Mouse (Mus musculus) T-cell, adult 2 months (primary cell): ENCODE measurements around the gene Dlx5.

Source experiments
- DNase-seq: peaks from one replicate; pipeline ENCODE4 v3.0.0; 2022; ENCODE audit warnings: low spot score

Gene Dlx5

DNA sequence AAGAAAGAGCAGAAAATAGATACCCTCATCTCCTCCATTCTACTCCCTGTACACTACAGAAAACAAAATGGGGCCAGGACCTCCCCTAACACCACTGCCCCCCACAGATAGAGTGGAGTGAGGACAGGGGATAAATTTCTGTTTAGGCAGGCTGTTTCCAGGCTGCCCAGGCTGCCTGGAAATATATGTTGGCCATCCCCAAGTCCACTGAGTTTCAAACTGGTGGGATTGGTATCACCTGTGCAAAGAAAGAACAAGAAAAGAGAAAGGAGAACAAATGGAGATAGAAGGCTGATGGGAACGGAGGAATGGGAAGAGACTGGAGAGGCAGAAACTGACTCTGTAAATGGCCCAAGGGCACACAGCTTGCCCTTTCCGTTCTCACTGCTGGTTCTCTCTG lies 5.7 kb downstream of the Dlx5 start:
- no peak for DNase-seq

DNA sequence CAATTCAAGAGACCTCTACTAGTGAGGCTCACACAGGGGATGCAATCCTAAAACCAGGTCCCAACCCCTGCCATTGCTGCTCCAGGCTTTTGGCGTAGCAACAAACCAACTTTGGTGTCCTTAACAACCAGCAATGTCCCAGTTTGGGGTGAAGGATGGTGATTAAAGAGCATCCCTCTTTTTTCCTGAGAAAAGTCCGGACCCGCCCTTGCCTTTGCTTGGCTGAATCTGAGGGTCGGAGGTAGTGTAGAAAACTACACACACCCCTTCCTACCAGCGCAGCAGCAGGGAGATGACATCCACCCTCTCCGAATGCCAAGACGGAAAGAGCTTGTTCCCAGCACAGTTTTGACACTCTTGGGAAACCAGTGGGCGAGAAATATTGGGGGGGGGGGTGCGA lies 6.2 kb downstream of the Dlx5 start:
- no peak for DNase-seq

DNA sequence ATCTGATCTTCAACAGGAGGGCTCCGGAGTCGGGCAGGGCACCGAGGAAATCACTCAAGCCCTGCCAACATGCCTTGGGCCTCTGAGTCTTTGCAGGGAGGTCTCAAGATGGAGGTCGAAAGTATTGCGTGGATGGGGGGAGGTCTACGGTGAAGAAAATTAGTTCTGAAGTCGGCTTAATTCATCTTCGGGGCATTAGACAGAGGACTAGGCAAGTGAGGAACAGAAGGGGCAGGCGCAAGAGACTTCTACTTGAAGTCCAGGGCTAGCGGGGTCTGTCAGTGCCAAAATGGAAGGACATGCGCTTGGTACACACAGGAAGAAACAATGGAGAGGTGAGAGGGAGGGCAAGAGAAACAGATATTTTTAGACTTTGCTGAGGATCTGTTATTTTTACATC lies 6.7 kb downstream of the Dlx5 start:
- DNase-seq: no peak

DNA sequence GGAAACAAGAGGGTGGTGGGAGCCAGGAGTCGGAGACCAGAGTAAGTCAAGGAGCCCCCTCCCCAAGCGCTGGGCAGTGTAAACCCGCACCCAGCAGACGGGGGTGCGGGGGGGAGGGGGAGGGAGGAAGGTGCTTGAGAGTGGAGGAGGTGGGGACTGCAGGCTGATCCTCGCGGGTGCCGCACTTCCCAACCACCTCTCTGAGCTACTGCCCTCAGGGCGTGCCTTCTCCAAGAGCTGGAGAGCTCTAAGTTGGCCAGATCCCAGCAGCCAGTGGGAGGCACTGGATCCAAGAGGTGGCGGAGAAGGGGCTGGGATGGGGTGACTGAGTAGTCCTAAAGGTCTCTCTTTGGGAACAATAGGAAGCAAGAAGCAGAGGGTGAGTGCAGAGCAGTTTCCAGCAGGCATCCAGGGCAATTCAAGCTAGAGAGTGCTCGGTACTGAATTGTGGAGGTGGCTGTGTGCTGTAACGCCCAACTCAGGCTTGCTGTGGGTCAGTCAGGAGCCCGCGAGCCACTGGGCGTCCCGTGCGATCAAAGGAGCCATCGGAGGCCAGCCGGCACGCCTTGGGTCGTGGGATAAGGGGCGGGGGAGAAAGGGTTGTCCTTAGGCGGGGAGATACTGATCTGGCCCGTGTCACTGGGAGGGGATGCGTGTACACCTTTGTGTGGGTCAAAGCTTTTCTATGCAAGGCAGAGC lies 7.7 kb downstream of the Dlx5 start:
- DNase-seq: no peak

DNA sequence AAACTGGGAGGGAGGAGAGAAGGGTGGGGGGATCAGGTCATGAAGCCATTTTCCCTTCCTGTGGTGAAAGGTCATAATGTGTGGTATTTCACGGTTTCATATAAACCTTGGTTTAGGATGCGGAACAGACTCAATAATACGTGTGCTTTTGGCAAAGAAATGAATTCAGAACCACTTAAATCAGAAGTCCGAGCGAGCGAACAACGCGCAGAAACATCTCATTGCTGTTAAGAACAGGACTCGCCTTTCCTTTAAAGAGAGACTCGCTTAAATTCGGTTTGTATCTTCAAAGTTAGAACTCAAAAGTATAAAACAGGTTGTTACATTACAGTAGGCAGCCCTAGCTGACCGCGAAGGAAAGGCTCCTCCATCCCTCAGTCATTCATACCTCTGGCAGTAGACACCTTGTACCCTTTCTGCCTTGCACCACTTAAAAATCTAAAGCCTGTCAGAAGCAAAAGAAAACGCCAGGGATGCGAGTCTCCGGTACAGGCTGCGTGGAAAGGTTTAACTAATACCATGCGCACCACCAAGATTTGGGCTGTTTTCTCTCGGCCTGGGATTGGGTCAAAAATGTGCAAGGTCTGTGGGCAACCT lies 8.3 kb downstream of the Dlx5 start:
- no peak for DNase-seq

DNA sequence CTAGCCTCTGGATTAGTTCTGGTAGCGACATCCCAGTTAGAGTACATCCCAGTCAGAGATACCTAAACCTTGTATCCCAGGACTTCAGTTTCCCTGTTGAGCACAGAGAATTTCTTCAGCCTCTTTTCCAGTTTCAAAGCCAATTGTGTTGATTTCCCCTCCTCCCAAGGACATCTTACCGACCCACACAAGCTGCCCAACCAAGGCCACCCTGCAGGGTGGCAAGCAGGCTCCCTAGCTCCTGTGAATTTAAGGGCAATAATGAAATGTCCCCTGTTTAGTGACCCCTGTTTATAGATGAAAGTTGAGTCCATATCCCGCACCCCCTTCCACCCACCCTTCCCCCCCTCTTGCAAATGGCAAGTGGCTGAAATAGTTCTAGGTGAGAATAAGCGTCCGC lies 9.0 kb downstream of the Dlx5 start:
- DNase-seq: no peak

DNA sequence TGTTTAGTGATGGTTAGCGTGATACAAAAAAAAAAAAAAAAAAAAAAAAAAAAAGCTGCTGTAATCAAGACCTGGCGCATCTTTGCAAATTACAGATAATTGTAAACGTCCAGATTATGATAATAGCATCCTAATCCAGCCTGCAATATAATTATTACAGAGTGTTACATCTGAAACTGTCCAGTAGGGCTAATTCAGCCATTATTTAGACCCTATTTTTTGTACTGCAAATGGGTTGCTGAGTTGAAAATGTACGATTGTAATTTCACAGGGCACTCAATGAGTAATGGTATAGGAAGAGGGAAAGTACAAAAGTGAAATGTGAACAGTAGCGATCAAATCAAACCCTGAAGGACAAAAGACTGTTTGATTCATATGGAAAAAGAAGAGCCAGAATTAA lies 10.2 kb downstream of the Dlx5 start:
- no peak for DNase-seq

DNA sequence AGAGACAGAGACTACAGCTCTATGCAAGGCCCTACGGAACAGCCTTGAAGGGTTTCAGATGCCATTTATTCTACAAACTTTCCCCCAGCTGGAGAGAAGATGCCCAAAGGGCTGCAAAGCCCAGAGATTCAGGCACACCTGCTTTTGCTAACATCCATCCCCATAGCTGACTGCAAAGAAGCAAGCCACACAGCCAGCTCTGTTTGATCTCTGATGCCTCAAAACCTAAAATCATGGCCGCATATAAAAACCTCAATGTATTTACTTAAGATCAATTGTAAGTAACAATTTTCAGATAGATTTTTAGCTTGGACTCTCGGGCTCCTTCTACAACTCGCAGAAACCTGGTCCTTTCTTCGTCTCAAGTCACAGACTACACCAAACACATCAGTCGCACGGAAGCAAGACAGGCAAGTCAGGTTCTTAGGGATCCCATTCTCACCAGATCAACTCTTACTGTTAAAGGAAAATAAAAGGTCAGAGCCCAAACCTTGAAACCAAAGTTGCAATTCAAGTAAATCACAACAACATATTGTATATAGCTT lies 10.9 kb downstream of the Dlx5 start:
- no peak for DNase-seq

DNA sequence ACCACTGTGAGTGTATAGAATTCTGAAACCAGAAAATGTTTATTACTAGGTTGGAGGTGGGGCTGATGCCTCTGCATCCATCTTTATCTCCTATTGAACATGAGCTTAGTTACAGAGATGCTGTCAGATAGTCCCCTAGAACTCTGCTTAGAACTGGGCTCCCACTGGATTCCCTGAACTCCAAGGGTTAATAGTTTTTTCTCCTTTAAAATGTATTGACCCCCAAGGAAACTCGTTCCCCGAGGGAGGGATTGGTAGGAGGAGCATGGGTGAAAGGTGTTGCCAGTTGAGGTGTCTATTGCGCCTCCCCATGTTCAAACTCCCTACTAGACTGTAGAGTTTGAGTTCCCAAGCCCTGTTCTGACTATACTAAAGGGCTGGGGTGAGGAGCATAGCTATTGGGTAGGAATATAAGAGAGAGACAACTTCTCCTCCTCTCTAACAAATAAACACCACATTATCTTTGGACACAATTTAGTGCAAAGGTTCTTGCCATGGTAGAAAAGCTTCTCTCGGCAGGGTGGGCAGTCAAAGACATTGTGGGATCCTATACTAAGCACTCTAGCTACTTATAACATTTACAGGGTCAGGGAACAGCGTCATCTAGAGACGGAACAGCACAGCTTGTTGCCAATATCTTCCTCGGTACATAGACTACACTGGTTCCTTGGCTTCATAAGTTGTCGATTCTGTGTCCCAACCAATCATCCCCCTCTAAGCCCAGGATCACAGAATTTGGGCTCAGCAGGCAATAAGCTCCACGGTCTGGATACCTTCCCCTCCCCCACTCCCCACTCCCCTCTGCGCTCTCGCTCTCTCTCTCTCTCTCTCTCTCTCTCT lies 11.7 kb downstream of the Dlx5 start:
- DNase-seq: no peak

DNA sequence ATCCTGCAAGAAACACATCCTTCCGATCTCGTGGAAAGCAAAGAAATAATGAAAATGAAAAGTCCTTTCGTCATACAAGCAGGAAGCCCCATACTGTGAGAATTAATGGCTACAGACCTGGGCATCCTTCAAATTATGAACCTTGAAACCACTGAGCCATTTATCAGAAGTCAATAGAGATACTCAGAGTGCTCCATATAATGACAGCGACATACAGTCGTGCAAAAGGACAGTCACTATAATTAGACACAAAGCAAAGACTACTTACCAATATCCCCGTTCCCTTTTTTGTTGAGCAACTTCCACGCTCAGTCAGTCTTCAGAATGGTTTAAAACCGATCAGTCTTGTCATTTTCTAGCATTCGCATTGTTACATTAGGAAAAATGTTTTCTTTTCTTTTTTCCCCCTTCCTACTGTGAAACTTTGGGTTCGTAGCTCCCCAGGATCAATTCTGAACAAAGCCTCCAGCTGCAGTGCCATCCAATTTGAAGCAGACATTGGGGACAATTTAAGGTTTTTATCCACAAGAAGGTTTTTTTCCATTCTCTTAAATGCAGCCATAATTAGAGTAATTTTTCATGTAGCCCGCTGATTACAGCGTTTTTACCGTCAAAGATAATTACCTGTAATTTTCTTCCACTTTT lies 12.7 kb downstream of the Dlx5 start:
- DNase-seq: no peak

DNA sequence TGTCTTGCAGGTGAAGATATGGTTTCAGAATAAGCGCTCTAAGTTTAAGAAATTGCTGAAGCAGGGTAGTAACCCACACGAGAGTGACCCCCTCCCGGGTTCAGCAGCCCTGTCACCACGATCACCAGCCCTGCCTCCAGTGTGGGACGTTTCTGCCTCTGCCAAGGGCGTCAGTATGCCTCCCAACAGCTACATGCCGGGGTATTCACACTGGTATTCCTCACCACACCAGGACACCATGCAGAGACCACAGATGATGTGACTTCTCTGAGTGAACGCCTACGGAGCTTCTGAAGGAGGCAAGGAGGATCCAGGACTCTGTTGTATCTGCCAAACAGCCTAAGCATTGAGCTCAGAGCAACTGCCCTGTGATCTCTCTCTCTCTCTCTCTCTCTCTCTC lies 14.9 kb downstream of the Dlx5 start:
- no peak for DNase-seq

DNA sequence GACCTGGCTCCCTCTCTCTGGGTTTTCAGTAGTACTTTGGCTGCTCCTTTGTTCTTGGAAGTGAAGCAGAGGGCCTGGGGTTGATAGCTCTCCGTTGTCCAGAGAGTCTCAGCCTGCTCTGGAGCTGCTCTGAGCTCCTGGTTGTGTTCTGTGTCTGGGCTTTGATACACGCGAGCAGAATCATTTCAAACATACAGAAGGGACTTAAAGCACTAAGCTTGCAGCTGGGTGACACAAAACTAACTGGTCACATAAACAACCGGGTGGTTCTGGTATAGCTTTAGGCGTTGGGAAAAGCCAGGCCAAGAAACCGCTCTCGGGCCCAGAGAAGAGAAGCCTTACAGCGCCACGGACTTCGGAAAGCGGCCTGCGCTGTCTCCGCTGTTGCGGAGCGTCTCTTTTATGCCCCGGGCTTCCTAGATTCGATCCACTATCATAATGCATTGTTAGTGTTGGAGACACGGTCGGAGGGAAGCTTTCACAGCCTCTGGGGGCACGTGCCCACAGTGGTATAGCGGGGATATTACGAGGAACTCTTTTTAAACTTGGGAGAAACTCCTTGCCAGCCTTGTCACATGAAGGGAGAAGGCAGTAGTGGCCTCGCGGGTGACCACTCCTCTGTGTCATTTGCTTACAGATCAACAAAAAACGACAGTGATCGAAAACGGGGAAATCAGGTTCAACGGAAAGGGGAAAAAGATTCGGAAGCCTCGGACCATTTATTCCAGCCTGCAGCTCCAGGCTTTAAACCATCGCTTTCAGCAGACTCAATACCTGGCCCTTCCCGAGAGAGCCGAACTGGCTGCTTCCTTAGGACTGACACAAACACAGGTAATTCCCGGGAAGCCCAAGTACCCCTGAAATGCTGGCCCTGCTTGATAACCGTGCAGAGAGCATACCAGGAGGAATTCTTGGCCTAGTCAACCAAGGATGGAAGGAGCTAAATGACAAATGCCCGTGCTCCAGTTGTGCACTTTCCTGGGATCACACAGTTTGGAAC lies 17.1 kb downstream of the Dlx5 start:
- DNase-seq: no peak

DNA sequence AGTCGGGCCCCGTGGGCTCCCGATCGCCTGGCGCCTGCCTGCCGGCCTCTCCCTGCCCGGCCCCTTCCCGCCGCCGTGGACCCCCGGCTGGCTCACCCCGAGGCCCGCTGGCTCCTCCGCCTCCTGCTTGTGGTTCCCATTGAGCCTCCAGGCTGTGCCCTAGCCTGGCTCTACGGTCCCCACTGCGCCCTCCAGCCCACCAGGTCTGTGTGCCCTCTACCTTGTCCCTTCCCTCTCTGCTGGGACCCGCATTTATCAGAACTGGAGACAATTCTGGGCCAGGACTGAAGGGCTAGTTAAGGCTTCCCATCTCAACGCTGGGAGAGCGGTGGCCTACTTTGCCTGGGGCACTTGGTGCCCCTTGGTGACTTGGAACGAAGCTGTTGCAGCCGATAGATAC lies 17.9 kb downstream of the Dlx5 start:
- DNase-seq: no peak

DNA sequence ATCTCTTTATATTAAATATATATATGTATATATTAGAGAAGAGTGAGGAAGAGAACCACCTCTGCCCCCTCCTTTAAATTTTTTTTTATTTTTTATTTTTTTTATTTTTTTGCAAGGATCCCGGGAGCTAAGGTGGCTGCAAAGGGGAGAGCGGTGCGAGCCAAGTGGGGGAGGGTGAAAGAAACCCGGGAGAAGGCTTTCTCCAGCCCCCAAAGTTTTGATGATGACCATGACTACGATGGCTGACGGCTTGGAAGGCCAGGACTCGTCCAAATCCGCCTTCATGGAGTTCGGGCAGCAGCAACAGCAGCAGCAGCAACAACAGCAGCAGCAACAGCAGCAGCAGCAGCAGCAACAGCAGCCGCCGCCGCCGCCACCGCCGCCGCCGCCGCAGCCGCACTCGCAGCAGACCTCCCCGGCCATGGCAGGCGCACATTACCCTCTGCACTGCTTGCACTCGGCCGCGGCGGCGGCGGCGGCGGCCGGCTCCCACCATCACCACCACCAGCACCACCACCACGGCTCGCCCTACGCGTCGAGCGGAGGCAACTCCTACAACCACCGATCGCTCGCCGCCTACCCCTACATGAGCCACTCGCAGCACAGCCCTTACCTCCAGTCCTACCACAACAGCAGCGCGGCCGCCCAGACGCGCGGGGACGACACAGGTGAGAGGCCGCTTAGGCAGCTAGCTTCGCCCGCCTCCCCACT lies 18.6 kb downstream of the Dlx5 start, which contains the start of gene Dlx6:
Gene Dlx6, plus strand, starts transcription at position 175 of the 711 bp plus-strand sequence.
- DNase-seq: no peak

DNA sequence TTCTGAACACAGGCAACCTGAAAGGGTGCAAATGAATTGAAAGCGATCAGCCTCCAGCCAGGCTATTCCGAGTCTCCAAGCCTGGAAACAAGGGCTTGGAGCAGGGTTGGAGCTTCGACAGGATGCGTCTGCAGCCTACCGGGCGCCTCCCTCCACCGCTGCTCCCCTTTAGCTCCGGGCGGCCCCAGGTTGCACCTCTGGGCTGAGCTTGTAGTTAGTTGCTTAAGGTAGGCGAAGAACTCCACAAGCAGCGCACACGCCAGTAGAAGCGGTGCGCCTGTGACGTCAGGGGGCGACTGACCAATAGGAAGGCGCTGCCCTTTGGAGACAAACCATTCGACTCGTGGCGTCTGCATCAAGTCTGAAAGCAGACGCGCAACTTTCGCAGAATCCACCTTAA lies 19.3 kb downstream of the Dlx5 start:
- no peak for DNase-seq

DNA sequence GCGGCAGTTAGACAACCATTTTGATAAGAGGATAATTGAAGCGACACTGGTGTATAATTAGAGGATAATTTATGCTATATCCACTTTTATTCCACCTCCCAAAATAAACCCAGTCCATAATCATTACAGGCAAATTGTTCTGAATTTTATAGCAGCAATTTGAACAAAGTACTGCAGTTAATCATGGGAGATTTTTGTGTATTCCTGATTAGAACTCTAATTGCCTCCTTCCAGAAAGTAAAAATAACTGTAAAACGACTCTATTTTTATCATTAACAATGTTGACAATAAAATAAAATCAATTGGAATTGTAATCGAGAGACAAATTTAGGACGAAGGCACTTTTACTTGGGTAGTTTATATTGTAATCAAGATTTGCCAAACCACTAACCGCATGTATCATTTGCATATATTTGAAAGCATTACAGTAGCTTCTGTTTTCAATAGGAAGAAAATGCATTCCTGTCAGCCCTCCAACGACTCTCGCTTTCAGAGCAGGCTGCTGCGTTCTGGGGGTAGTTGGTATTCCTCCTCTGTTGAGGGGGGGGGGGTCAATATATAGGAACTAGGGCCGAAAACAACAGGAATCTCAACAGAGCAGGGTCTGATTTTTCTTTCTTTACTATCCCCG lies 20.0 kb downstream of the Dlx5 start:
- DNase-seq: no peak

DNA sequence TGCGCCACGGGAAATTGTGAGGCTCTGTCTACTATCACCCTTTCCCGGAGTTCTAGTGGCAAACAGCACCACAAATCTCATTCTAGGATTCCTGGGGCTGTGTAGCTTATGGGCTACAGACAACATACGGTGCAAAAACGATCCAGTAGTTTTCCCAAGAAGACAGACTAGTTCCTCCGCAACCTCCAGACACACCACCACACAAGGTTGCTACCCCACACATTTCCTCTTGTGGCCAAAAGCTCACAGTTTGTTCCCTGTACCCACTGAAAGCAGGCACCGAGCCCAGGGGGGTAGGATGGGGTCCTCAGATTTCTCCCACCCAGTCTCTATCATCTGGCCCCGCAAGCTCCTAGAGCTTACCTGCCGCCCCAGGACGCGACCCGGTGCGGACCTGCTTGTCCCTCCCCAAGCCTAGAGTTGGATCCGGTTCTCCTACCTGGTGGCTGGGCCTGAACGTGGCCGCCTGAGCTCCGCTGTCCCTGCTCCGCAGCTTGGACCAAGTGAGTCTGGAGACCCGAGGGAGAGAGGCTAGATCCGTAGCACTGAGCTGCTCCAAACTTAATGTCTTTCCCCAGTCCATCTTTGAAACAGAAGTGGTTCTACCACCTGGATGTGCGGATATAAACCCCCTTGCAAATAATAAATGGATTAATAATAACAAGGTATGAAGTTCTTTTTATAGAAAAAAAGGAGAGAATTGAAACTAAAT lies 20.6 kb downstream of the Dlx5 start:
- DNase-seq: no peak

DNA sequence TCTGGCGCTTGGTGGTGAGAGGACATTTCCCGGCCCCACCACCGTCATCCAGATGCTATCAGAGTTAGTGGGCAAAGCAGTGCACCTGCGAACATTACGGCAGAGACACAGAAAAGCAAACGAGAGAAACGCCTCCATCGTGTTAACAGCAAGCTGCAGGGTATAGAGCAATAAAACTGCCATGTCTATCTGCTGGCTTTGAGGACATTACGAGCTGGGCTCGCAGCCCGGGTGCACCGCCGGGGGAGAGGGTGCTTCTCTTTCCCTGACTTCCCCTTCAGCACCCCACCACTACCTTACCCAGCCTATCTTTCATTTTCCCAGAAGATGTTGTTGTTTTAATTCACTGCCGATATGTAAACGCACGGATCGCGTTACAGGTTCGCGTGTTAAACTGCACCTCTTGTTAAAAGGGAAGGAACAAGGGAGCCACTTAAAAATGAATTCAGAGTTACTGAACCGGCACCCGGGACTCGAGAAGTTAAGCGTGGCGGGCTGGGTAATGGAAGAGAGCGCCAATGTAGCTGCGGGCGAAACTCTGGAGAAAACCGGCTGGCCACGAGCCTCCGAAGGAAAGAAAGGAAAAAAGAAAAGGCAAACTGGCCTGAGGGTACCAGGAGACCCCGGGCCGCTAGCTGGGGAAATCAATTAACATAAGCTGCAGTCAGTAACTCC lies 21.3 kb downstream of the Dlx5 start:
- no peak for DNase-seq

DNA sequence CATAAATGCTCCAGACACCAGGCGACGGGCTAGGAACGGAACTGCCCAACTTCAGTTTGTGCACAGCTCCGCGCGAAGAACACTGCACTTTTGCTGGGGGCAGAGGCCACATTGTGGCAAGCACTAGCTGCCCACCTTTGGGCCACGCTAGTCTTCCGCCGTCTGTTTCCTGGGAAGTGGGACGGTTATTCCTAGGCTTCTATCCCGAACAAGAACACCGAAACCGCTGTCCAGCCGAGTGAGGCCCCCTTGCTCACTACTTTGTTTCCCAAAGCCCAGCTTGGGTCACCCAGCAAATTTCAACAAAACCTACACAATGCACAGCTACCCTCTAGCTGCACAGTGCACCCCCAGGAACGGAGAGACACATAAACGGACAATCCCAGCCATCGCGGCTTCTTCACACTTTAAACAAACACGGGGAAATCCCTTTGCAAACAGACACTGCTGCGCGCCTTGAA lies 21.9 kb downstream of the Dlx5 start:
- no peak for DNase-seq
